Mouse (Mus musculus) gastrocnemius, postnatal 10 days (tissue): Measurements from ENCODE around the gene Cyp2c39. TPM values are rescaled to one million over a fixed set of nuclear protein-coding genes. Genes with fewer than 3 reads are reported as not detected.
"Not testable (repeated sequence)": the region's sequence is repeated elsewhere in the genome, so short reads cannot be mapped to it uniquely, and the experiment has no call there.

Experiments
- DNase-seq: peaks from one replicate; pipeline ENCODE4 v3.0.0; 2021; ENCODE audit warnings: mixed read lengths
- long read RNA-seq, 2 experiments: library from polyadenylated mRNA; stranded (forward); transcript quantifications; one replicate each; pipeline ENCODE4 v2.0.0; 2021
- total RNA-seq, 2 experiments: library from RNA; stranded (reverse); gene quantifications; 2 replicates each; pipeline ENCODE4 v1.2.3; 2021

Cyp2c39 gene
- total RNA-seq: not detected
- long read RNA-seq, experiment 1: 0 reads
- long read RNA-seq, experiment 2: 0 reads

- no peak for DNase-seq
Observed at GRCm38 (mm10) chr19:39510534-39510933, at the start of gene Cyp2c39. TSS of gene Cyp2c39 (plus strand) at chr19:39510862.

GRCm38 (mm10) chr19:39462941-39463340, 47.7 kb upstream of the Cyp2c39 start, which contains the start of gene Cyp2c38:
TSS of gene Cyp2c38 (minus strand) at chr19:39463075.
- DNase-seq: no peak

GRCm38 (mm10) chr19:39463923-39464322, 46.7 kb upstream of the Cyp2c39 start:
- no peak for DNase-seq

- not testable (repeated sequence) for DNase-seq
Observed at GRCm38 (mm10) chr19:39483961-39484360, 26.7 kb upstream of the Cyp2c39 start.

- no peak for DNase-seq
Observed at GRCm38 (mm10) chr19:39506341-39506740, 4.3 kb upstream of the Cyp2c39 start.

GRCm38 (mm10) chr19:39509533-39509932, 1.1 kb upstream of the Cyp2c39 start:
- DNase-seq: no peak

Other genes starting within 250 kb of the Cyp2c39 start
- not detected for gene Cyp2c29, start 241.5 kb upstream of the Cyp2c39 start, total RNA-seq
- not detected for gene Cyp2c38, start 47.8 kb upstream of the Cyp2c39 start, total RNA-seq
- gene Cyp2c67, start 138.2 kb downstream of the Cyp2c39 start, total RNA-seq: not detected
- not detected for gene Cyp2c68, start 230.2 kb downstream of the Cyp2c39 start, total RNA-seq